Mouse (Mus musculus) thymus, postnatal 36 days (tissue): ENCODE data around the gene Ppp4r4.
A peak's percentile ranks its signal among the peaks of the same experiment; 100 is the strongest.
"Not testable (repeated sequence)": the region's sequence is repeated elsewhere in the genome, so short reads cannot be mapped to it uniquely, and the experiment has no call there.

Experiments used
- DNase-seq, 2 experiments: peaks; one replicate each; pipeline ENCODE4 v3.0.0; 2022; ENCODE audit warnings: mixed read lengths in 2 of 2

The Ppp4r4 gene

DNA sequence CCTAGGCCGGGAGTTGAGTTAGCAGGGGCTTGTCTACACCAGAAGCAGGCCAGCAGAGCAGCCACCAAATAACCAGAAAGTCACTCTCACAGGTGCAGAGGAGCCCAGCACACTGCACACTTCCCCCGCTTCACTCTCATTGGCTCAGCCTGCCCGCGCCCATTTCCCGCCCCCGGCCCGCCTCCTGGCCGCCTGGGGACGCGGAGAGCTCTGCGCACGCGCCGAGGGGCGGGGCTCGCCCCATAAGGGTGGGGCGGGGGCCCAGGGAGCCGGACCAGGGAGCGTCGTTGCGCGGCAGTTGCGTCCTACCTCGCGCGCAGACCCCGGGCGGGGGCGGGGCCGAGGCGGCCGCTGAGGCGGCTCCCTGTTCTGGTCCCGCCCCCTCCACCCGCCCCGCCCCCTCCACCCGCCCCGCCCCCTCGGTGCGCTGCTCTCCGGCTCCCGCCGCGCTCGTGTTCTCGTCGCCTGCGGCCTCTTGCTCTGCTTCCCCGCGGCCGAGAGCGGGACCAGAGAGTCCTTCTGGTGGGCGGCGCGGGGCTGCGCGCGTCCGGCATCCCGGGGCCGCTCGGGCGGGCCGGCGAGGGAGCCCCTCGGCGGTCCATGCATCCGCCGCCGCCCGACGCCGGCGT, at the start of gene Ppp4r4:
TSS of gene Ppp4r4 (plus strand) at position 264 of the 629 bp plus-strand sequence.
- peak; percentile 83 to 89 for DNase-seq

DNA sequence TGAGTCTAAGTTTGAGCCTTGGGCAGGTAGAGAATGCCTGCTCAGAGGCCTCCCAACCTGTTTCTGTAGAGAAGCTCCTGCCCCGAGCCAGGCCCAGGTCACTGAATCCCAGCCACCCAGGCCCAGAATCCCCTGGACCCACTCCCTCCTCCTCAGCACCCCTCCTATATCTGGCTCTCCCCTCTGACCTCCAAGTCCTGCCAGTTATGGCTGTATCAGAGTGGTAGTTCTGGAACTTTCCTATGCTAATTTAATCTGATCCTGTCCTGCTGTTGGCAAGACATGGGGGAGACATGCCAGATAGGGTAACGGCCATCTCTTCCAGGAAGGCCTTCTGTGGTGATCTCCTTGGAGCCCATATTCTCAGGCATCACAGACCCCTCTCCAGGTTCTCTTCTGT, 49.3 kb upstream of the Ppp4r4 start:
- no peak for DNase-seq

DNA sequence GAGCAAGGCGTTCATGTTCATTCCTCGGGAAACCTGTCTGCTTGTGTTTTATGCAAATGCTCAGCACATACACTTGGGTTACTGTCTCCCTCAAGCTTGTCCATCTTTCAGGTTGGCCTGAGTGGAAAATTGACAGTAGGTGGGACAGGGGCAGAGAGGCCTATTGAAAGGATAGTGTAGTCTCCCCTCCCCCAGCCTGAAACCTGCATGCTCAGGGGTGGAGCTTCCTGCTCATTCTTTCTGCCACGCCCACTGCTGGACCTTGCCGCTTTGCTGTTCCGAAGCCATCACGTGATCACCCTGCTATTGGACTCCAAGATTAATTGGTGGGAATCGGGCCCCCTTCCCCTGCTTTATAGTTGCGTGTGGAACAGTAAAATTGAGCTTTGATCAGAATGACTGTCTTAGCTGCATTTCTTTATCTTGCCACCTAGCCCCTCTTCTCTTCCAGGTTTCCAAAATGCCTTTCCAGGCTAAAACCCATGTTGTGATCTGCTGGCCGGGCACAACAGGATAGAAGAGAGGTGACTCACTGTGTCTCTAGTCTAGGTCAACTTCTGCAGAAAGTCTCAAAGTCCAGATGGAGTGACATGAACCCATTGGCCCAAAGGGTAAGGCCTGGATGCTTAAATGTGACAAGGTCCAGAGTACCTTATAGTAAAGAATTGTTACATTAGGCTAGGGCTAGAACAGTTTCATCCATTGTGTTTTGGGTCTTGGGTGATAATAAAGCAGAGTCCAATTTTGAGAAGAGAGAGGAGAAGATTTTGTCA, 47.7 kb upstream of the Ppp4r4 start:
- DNase-seq: not testable (repeated sequence)

DNA sequence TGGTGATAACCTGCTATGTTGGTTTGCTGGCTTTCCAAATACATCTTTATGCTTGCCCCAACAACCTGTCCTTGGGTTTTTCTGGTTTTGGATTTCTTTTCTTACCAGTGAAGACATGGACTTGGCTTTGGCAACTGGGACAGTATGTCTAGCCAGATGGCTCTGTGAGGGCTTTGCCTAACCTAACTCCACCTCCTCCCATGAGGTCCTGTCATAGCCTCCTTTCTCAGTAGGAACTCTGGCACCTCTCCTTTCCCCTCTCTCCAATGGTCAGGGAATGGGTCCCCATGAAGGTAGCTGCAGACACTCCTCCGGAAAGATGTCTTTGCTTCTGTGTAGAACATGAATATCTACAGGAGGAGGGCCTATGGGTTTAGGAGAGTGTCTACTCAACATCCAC, 45.4 kb upstream of the Ppp4r4 start:
- no peak for DNase-seq

DNA sequence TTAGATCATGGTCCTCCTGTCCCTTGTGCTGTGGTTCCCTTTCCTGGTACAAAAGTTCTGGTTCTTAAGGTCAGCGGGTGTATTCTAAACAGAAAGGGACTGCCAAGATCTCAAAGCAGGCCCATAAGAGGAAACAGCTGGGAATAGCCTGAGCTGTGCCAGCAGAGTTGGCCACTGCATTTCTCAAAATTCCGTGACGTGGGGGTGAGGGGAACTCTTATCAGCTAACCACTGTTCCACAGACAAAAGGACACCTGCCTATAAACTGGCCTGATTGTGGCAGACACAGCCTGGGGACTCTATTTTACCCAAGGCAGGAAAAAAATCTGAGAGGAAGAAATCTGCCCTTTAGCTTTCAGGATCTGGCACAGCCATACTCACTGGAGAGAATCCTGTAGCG, 44.8 kb upstream of the Ppp4r4 start:
- DNase-seq: no peak

DNA sequence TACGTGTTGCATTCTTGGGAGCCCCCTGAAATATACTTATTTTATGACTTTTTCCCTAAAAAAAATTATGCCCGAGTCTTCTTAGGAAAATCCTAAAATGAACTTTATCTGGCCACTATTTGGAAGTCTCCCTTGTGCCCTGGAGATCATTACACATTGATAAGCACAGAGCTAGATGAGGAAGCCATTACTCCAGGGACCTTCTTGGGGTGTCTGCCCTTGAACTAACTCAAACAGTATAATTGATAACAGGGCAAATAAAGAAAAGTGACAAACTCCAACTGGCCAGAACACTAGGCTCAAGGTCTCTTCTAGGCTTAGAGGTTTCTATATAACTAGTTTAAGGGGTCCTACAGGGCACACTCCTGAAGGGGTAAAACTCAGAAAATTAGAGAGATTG, 44.3 kb upstream of the Ppp4r4 start:
- DNase-seq: no peak

DNA sequence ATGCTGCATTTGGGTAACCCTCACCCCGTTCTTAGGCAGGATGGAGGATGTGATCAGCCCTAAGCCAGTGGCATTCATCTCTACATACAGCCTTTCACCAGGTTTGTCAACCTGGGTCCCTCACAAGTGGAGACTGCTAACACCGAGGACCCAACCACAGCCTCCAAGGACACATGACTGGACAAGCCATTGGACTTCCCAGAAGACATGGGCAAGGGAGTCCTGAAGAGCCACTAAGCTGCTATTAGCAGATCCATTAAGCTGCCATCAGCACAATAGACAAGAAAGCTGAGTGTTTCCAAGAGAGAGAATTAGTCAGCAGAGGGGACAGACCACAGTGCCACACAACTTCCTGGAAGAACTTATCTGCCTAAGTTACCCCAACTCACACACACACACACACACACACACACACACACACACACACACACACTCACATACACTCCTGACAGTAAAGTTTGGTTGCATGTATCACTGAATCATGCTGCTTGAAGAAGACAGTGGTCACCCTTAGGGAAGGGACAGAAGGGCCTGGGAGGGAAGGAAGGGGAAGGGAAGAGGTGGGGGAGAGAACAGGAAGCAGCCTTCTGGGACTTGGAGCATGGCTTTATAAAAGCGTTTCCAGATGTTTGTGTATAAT, 40.9 kb upstream of the Ppp4r4 start:
- no peak for DNase-seq

DNA sequence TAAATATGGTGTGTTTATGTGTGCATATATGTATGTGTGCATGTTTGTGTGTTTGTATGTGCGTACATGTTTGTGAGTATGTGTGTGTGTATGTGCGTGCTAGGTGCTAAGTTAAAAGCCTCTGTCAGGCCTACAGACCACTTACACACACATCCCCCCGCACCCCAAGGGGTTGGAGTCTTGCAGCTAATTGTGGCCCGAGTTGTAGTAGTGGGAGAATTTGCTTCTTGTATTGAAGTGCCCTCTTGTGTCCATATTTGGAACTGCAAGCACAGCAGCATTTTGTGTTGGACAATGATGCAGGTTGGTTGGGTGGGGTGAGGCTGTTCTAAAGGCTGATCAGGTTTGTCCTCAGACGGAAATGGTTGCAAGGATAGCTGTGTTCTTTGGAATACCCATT, 39.3 kb upstream of the Ppp4r4 start:
- peak; percentile 38 to 49 for DNase-seq

DNA sequence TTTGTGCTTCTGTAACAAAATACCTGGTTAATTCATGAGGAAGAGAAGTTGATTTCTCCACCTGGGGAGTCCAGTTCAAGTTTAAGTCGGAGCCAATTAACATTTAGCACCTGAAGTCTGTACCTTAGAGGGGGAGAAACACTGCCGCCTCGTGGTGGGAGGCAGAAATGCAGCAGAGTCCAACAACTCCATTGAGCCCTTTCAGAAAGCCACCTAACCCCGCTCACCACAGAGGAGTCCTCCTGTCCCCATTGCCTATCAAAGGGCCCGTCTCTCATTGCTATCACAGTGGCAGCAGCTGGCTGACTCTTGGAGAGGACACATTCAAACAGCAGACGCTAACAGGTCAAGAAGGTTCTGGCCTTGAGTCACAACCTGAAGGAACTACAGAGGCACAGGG, 37.6 kb upstream of the Ppp4r4 start:
- peak; percentile 60 to 71 for DNase-seq

DNA sequence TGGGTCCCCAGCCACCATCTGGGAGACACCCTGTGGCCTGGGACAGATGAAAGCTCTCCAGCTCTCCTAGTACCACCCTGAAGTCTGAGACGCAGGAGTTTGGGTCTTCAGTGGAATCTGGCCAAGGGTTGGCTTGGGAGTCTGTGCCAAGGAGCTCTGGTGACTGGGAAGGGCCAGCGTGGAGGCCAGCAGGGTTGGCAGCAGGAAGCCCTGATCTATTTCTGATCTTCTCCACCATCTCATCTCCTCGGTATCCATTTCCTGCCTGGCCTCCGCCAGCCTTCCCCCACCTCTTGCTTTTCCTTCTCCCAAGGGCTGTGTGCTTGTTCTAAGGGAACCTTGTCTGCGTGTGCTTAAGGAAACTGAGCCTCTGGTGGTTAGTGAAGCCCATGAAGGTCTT, 33.3 kb upstream of the Ppp4r4 start:
- no peak for DNase-seq

DNA sequence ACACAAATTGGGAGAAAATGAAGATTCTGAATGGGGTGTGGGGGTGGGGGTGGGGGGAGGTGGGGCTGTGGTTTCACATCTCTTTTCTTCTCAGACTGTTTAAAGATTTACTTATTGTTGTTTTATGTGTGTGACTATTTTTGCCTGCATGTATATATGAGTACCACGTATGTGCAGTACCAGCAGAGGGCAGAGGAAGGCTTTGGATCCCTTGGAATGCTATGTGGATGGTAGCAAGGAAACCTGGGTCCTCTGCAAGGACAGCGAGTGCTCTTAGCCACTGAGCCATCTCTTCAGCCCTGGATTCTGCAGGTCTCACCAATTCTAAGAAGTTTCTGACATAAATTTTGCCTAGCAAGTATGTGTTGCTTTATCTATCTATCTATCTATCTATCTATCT, 32.8 kb upstream of the Ppp4r4 start:
- no peak for DNase-seq

DNA sequence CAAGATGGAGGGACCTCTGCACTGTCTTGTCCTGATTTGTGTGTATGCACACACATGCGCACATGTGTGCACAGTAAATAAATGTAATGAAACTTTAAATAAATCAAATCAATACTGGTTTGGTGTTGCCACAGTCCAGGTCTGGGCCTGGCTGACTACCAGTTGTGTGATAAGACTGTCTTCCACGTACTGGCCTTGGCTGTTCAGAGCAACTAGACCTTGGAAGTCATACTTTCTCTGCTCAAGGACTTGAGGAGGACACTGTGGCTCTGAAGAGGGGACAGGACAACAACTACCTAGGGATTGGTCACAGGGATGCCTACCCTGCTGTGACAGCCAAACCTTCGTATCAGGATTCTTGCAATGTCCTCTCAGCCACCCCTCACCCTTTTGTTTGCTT, 28.8 kb upstream of the Ppp4r4 start:
- no peak for DNase-seq

DNA sequence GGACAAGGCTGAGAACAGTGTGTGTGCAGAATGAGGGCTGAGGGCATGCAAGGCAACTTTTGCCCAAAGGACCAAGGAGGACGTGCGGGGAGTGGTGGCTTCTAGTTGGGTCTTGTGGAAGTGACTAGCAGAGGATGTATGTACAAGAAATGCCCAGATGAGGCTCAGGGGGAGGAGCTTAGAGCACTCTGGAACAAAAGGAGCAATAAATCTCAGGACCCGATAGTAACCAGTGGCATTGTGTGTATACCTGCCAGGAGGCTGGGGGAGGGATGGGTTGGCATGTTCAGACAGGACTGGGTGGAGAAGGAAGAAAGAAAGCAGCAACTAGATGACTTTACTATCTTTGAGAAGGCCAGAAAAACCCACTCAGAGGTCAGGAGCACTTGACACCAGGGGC, 27.7 kb upstream of the Ppp4r4 start:
- DNase-seq: no peak

DNA sequence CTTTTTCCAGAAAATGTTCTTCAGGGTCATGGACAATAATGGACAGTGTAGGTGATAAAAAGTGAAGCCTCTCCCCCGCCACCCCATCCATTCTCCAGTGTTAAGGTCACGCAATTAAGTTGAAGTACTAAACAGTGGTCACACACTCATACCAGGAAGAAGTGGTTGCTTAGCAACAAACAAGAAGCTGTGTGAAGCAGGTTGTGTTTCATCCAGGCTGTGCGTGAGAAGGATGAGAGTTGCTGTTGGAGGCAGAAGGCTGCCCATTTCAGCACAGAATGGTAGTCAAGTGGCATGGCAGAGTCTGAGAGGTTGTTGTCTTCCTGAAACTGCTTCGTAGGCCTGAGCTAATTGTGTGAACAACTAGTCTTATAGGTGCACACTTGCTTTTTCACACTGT, 23.7 kb upstream of the Ppp4r4 start:
- no peak for DNase-seq

DNA sequence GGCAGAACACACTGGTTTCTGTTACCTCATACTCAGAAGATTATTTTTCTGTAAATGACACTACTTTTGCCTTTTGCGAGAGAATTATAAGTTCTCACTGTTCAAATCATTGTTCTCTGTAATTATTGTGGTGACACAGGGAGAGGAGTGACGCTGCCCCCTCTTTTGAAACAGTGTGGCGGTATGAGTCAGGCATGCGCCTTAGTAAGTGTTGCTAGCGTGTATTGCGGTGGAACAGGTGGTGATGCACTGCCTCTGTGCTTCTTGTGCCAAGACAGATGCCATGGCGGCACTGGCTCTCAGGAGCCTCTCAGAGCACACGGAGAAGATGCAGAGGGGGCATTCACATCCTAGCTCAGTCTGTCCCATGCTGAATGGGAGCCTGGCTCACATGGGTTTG, 22.2 kb upstream of the Ppp4r4 start:
- no peak for DNase-seq

DNA sequence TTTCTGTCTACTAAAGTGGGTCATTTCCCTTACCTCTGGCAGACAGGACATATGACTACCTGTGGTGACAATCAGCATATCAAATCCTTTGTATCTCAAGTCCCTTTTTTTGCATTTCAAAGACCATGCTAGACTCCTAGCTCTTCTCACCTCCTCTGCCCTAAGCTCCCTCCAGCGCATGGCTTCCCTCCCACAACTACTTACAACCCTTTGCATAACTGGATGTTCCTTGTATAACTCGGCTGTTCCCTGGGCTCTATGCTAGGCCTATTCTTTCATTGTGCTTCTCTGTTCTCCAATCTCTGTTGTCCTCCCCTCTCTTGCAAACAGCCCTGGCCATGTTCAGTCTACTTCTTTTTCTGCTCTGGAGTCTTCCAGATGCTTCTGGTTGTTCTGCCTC, 20.5 kb upstream of the Ppp4r4 start:
- no peak for DNase-seq

DNA sequence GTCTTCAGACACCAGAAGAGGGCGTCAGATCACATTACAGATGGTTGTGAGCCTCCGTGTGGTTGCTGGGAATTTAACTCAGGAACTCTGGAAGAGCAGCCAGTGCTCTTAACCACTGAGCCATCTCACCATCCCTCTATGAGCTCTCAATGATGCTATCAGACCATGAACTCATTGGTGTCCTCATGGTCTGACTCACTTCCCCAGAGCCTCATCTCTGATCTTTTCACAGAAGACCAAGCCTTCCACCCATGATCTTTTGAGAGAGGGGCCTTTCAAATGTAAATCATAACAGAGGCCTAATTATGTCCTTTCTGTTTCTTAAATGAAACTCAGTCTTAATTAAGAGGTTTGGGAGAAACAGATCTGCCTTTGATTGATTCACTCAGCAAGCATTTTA, 19.0 kb upstream of the Ppp4r4 start:
- DNase-seq: no peak

DNA sequence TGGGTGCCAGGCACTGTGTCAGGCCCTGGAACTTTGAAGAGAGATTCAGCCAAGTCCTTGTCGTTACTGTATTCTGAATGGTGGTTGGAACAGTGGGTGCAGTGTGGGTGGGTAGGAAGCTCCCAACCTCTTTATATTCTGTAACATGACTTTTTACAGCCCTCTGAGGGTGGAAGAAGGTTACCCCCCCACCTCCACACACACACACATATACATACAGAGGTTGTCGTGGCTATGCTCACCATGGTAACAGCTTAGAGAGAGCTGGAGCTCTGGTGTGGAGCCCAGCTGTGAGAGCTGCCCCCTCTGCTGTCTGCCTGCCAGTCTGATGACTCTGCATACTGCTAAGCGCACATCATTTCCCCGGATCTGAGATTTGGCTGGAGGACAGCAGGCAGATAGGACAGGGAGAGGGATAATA, 18.6 kb upstream of the Ppp4r4 start:
- no peak for DNase-seq

DNA sequence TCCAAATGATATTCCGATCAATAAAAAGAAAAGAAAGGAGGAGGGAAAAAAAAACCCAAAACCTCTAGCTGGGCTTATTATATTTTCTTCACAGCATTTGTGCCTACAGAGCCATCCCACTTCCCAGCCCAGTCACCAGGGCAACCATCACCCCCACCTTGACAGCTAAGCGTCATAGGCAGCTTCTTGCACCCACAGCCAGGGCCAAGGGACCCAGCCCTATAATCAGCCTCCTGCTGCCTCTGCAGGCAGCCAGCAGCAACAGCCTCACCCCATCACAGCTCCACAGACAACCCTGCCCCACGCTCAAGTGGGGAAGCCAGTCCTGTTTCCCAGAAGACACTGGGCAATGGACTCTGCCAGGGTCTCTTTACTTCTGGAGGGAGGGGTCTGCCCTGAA, 17.7 kb upstream of the Ppp4r4 start:
- no peak for DNase-seq

DNA sequence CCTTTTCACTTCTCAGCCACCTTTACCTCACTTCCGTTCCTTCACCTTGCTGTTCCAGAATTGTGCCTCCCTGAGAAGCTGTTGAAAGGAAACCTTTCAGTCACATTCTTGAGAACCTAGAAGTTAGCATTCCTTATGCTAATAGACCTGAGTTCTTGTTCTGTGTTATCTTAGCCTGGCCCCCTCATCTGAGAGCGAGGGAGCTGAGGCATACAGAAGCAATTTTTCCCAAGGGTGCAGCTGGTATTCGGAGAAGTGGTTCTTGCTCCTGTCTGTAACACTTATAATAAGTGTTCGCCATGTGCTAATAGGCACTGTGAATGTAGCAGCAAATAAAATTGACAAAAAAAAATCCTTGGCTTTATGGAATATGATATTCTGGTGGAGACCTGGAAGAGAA, 16.4 kb upstream of the Ppp4r4 start:
- no peak for DNase-seq

DNA sequence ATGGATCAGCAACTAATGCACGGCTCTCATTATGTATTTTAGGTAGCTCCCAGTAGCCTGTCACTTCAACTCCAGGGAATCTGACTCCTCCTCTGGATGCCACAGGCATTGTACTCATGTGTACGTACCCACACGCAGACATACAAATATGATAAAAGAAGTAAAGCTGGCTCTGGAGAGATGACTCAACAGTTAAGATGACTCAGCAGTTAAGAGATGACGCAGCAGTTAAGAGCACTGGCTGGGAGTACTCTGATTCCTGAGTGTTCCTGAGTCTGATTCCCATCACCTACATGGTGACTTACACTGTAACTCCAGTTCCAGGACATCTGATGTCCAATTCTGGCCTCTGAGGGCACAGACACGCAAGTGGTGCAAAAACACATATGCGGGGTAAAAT, 13.4 kb upstream of the Ppp4r4 start:
- no peak for DNase-seq

DNA sequence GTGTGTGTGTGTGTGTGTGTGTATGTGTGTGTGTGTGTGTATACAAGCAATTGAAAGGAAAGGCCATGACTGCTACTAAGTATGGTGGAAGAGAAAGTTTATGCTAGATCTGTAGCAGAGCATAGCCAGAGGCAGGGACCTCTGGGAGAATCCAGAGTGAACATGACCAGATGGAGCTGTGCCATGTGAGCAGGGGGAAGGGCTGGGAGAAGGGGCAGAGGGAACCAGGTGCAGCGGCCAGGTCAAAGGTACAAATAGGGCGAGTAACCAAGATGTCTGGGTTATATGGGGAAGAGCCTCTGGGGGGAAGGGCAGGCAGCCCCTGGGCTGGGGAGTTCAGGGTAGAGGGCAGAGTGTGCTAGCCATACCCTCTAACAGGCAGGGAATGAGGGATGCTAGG, 1.5 kb upstream of the Ppp4r4 start:
- DNase-seq: no peak

DNA sequence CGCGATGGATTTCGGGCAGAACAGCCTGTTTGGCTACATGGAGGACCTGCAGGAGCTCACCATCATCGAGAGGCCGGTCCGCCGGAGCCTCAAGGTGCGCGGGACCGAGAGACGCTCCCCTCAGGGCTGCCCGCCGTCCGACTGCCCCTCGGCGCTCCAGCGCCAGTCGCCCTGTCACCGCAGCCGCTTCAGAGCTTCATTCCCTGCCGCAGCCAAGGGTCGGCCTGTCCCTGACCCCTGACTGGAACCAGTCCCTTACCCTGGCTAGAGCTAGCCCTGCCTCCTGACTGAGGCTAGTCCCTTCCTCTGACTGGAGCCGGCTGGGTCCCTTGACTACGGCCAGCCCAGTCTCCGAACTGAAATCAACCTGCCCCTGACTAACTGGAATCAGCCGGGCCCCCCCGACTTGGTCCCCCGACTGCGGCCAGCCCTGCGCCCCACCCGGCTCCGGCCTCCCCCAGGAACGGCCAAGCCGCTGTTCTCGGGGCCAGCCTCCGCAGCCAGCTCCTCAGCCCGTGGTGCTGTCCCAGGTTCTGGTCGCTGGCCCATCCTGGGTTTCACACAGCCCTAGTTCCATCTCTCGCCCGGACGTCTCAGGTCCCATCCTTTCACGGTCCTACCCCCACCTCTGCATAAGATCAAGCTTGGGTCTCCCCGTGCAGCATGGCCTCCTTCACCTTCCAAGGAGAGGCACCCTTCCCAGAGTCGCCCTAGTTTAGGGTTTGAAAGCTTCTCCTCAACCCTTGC, 739 bp downstream of the Ppp4r4 start:
- peak; percentile 12 to 13 for DNase-seq

DNA sequence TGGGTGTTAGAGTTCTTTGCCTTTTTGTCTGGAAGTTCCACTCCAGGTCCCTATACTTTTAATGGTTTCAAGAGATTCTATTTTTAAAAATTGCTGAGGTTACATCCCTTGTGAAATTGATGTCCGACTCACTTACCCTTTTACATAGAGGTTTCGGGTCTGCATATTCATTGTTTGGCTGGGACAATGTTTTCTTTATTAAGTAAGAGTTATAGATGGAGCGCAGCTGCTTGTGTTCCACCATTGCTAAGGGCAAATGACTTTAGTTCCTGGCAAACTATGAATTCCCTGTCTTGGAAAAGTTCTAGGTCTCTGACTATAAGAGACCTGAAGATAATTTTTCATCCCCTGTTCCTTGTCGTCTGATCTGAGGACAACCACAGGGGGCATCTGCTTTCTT, 8.3 kb downstream of the Ppp4r4 start:
- DNase-seq: no peak
